Mouse (Mus musculus) spleen, adult 2 months (tissue): Measurements from ENCODE around the gene Gzmn.
"Not testable (repeated sequence)": the region's sequence is repeated elsewhere in the genome, so short reads cannot be mapped to it uniquely, and the experiment has no call there.

ENCODE experiments used
- CTCF ChIP-seq: fragments of 200-500 bp; IDR thresholded peaks from 2 replicates; pipeline ENCODE4 v1.5.1; 2011; ENCODE audit warnings: mild to moderate bottlenecking, inconsistent platforms; ENCODE audit not compliant: insufficient read depth, insufficient read length, insufficient replicate concordance; ENCODE audit errors: extremely low read depth
- POLR2A ChIP-seq: fragments of 200-500 bp; IDR thresholded peaks from 2 replicates; pipeline ENCODE4 v1.6.1; 2011; ENCODE audit warnings: low read depth, low read length, inconsistent platforms

DNA sequence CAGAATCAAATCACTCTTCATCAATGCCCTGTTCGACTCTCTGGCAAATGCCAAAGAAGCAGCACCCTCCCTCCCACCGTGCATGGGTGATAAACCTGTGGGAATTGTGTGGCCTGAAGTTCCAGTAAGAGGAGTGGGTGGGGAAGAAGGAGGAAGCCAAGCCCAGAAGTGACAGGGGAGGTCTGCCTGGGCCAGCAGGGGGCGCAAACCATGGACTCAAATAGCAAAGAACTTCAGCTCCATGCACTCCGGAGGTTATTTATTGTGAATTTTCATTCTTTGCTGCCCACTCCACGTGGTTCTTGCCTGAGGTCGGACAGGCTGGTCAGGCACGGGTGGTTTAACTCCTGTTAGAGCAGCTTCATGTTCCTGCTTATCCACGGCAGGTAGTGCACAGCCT is 3.3 kb upstream of the Gzmn start:
- peak; percentile 34; the same call in 1 of the 2 replicates for TF ChIP-seq CTCF
- not testable (repeated sequence) for TF ChIP-seq POLR2A
